Mouse (Mus musculus) WW6 (cell line): ENCODE results near the gene Zscan10.
A peak's percentile ranks its signal among the peaks of the same experiment; 100 is the strongest.

Experiments
- DNase-seq: peaks from one replicate; pipeline ENCODE4 v3.0.0-alpha.2; 2013; ENCODE audit warnings: low read depth, low spot score

The Zscan10 gene

GRCm38 (mm10) chr17:23600641-23601622, at the start of gene Zscan10:
Gene Zscan10 (plus strand): TSS chr17:23600856.
- peak; percentile 69 for DNase-seq

- no peak for DNase-seq
These were observed 49.8 kb upstream of the Zscan10 start for GRCm38 (mm10) chr17:23550856-23551255.

- DNase-seq, result no peak
These were observed 49.2 kb upstream of the Zscan10 start for GRCm38 (mm10) chr17:23551416-23551815.

- DNase-seq, result no peak
These were observed 48.7 kb upstream of the Zscan10 start for GRCm38 (mm10) chr17:23551963-23552362.

- DNase-seq, result no peak
These were observed 47.6 kb upstream of the Zscan10 start for GRCm38 (mm10) chr17:23552896-23553633.

- DNase-seq, result no peak
These were observed 47.0 kb upstream of the Zscan10 start for GRCm38 (mm10) chr17:23553634-23554120.

GRCm38 (mm10) chr17:23554321-23554720, 46.3 kb upstream of the Zscan10 start:
- DNase-seq, result no peak

- no peak for DNase-seq
These were observed 45.3 kb upstream of the Zscan10 start for GRCm38 (mm10) chr17:23555243-23555916.

GRCm38 (mm10) chr17:23559767-23560166, 40.9 kb upstream of the Zscan10 start:
- no peak for DNase-seq

GRCm38 (mm10) chr17:23563595-23564367, 36.9 kb upstream of the Zscan10 start, which contains the start of gene Zfp213:
Gene Zfp213 (minus strand): TSS chr17:23564238.
- DNase-seq, result peak; percentile 92

- DNase-seq, result no peak
These were observed 36.3 kb upstream of the Zscan10 start for GRCm38 (mm10) chr17:23564368-23564715.

- DNase-seq, result no peak
These were observed 33.9 kb upstream of the Zscan10 start for GRCm38 (mm10) chr17:23566787-23567186.

GRCm38 (mm10) chr17:23568370-23568769, 32.3 kb upstream of the Zscan10 start:
- DNase-seq, result no peak

GRCm38 (mm10) chr17:23570017-23570416, 30.6 kb upstream of the Zscan10 start:
- DNase-seq, result no peak

- DNase-seq, result no peak
These were observed 29.6 kb upstream of the Zscan10 start for GRCm38 (mm10) chr17:23571084-23571483.

GRCm38 (mm10) chr17:23572059-23572458, 28.6 kb upstream of the Zscan10 start:
- DNase-seq, result no peak

- DNase-seq, result no peak
These were observed 26.5 kb upstream of the Zscan10 start for GRCm38 (mm10) chr17:23574130-23574529.

GRCm38 (mm10) chr17:23575951-23576552, 24.6 kb upstream of the Zscan10 start:
- DNase-seq, result no peak

GRCm38 (mm10) chr17:23584786-23585185, 15.9 kb upstream of the Zscan10 start:
- no peak for DNase-seq

- DNase-seq, result no peak
These were observed 14.8 kb upstream of the Zscan10 start for GRCm38 (mm10) chr17:23585721-23586491.
